20 mouse cellular contexts compared by ENCODE assay signal in the genomic region with DNA sequence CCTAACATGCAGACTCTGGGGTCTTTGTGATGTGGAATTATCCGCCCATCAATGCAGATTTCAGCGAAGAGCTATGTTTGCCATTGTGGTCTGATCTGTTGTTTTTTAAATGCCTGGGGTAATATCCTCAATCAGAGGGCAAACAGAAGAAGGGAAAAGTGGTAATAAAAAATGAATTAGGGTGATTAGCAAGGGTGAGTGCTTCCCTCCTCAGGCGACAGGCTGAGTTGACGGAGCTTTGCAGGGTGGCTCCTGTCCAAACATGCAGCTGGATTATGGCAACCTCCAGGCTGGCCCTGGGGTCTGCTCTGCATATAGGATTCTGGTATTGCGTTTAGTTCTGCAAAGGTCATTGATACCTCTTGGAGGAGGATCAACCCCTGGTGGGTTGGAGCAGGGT. TPM values are rescaled to one million over a fixed set of nuclear protein-coding genes. Genes with fewer than 3 reads are reported as not detected.
DNase-seq lines count a peak whose midpoint lies in the region; ATAC-seq lines count a peak whose summit lies in the region.
"Had no signal": no experiment of that assay in that cellular context is flagged by ENCODE, and none has a peak within 500 bp of the region (broad histone marks: within the 10 kb centered on the region; RNA-seq: fewer than 3 reads in every experiment).

No protein-coding gene starts in this region.

- H3K4me3 ChIP-seq in forebrain, embryonic 16.5 days (replicated peaks; ENCODE audit: low read length): no peak overlapping the region
- H3K4me3 ChIP-seq in forebrain, embryonic 10.5 days: no peak overlapping the region
- H3K4me3 ChIP-seq: left cerebral cortex, adult 2 months; limb, embryonic 10.5 days had no signal

- H3K36me3 ChIP-seq in forebrain, embryonic 16.5 days (ENCODE audit: control insufficient read depth, insufficient read depth): no peaks in the 10 kb centered on the region
- H3K36me3 ChIP-seq in forebrain, embryonic 10.5 days (replicated peaks): no peaks in the 10 kb centered on the region
- H3K36me3 ChIP-seq: limb, embryonic 10.5 days had no signal

- H3K27ac ChIP-seq in forebrain, embryonic 16.5 days (ENCODE audit: low read length): no peak overlapping the region
- H3K27ac ChIP-seq in forebrain, embryonic 10.5 days: no peak overlapping the region
- H3K27ac ChIP-seq: left cerebral cortex, adult 2 months; limb, embryonic 10.5 days had no signal

- no peaks in the 10 kb centered on the region for H3K9me3 ChIP-seq in forebrain, embryonic 16.5 days (ENCODE audit: control insufficient read depth, low read length)
- no peaks in the 10 kb centered on the region for H3K9me3 ChIP-seq in forebrain, embryonic 10.5 days
- H3K9me3 ChIP-seq: limb, embryonic 10.5 days had no signal

- 26% methylated on average over 5 of the region's 5 CpGs for WGBS in forebrain, embryonic 16.5 days
- 74% methylated on average over 5 of the region's 5 CpGs for WGBS in forebrain, embryonic 10.5 days

- H3K9ac ChIP-seq in forebrain, embryonic 16.5 days (replicated peaks; ENCODE audit: low read depth, low read length): no peak overlapping the region

- peaks cover 6% of the 10 kb centered on the region; the same call in 1 of the 2 replicates for H3K27me3 ChIP-seq in forebrain, embryonic 16.5 days (replicated peaks; ENCODE audit: control insufficient read depth, insufficient read depth, low read length)
- H3K27me3 ChIP-seq in forebrain, embryonic 10.5 days (ENCODE audit: poor library complexity, severe bottlenecking): no peaks in the 10 kb centered on the region

- DNase-seq in forebrain, embryonic 10.5 days (ENCODE audit: extremely low spot score, low spot score): no peak
- peak; percentile 35 to 38 for DNase-seq in kidney, postnatal 4 days
- DNase-seq in kidney, adult 11 months: no peak
- peak; percentile 61 for DNase-seq in retina, postnatal 1 day
- no peak for DNase-seq in retina, embryonic 14.5 days (ENCODE audit: low spot score)
- DNase-seq in left cerebral cortex, postnatal 25 days (ENCODE audit: low spot score in 2 of 2): no peak
- no peak for DNase-seq in urinary bladder, postnatal 36 days (ENCODE audit: low spot score in 2 of 2)
- DNase-seq: adrenal gland, postnatal 36 days; cerebellum, adult 2 months; kidney, postnatal 25 days; lung, adult 18-20 months had no signal

- intact Hi-C loops in left cerebral cortex, postnatal 25 days (cut with DNase I): loop anchor here (5.0 kb wide), 1 partner anchor 98 kb away; no protein-coding TSS in a partner anchor

- H3K4me1 ChIP-seq in forebrain, embryonic 16.5 days (replicated peaks; ENCODE audit: control insufficient read depth, insufficient read depth, low read length): peaks cover 6% of the 10 kb centered on the region
- peaks cover 32% of the 10 kb centered on the region for H3K4me1 ChIP-seq in forebrain, embryonic 10.5 days
- H3K4me1 ChIP-seq: limb, embryonic 10.5 days had no signal

- H3K4me2 ChIP-seq in forebrain, embryonic 16.5 days (ENCODE audit: low read length): no peak overlapping the region
- H3K4me2 ChIP-seq: liver, embryonic 11.5 days had no signal

- 0 out of 2 replicates have a peak, but pooled peaks have one; percentile 13 for ATAC-seq in forebrain, embryonic 16.5 days
- ATAC-seq: intestine, embryonic 16.5 days had no signal

RNA-seq across cellular contexts. Expression of gene Tox2, which starts 16.5 kb away (rescaled TPM):
- 17.6 and 22.9 TPM in 2 replicates for polyA plus RNA-seq in forebrain, embryonic 16.5 days (2015; fragmentation: Nextera tagmentation; extraction: Ambion mirVana)
- 26.6 and 37.1 TPM in 2 replicates for polyA plus RNA-seq in forebrain, embryonic 10.5 days (2016; fragmentation: Nextera tagmentation; extraction: Ambion mirVana)
- 10 to 100 TPM; 24.6 to 27.5 TPM for total RNA-seq in left cerebral cortex, postnatal 25 days (2021)
- total RNA-seq: CH12.LX; hematopoietic stem cell, adult 5-6 weeks; MEL; neutrophil, adult 5-6 weeks had no signal

Comparison
In these comparisons a context has a peak if more than half of its experiments do, and no peak if none do; other contexts are left out.
1. DNase-seq: peak in kidney, postnatal 4 days (2 of 2) and retina, postnatal 1 day (single experiment); none in forebrain, embryonic 10.5 days (single experiment), kidney, adult 11 months (single experiment), retina, embryonic 14.5 days (single experiment), left cerebral cortex, postnatal 25 days (0 of 2) and urinary bladder, postnatal 36 days (0 of 2).